Mouse (Mus musculus) right cerebral cortex, postnatal 25 days (tissue): ENCODE measurements around the gene Mllt6.
"Not testable (repeated sequence)": the region's sequence is repeated elsewhere in the genome, so short reads cannot be mapped to it uniquely, and the experiment has no call there.

ENCODE experiments used
- DNase-seq: peaks from one replicate; pipeline ENCODE4 v3.0.0; 2022

The Mllt6 gene

GRCm38 (mm10) chr11:97662893-97663527 is at the start of gene Mllt6:
TSS of gene Mllt6 (plus strand) at chr11:97663414.
- peak; percentile 72 for DNase-seq

- DNase-seq = no peak
Measured at GRCm38 (mm10) chr11:97615276-97615675, 47.9 kb upstream of the Mllt6 start.

GRCm38 (mm10) chr11:97618368-97618767 is 44.8 kb upstream of the Mllt6 start:
- no peak for DNase-seq

GRCm38 (mm10) chr11:97619391-97619795 is 43.8 kb upstream of the Mllt6 start:
- DNase-seq = peak; percentile 59

GRCm38 (mm10) chr11:97622440-97622839 is 40.8 kb upstream of the Mllt6 start:
- peak; percentile 69 for DNase-seq

GRCm38 (mm10) chr11:97623166-97623565 is 40.0 kb upstream of the Mllt6 start:
- DNase-seq = no peak

GRCm38 (mm10) chr11:97625551-97625950 is 37.7 kb upstream of the Mllt6 start:
- no peak for DNase-seq

GRCm38 (mm10) chr11:97626431-97626830 is 36.8 kb upstream of the Mllt6 start:
- DNase-seq = no peak

- no peak for DNase-seq
Measured at GRCm38 (mm10) chr11:97626850-97627249, 36.4 kb upstream of the Mllt6 start.

GRCm38 (mm10) chr11:97627556-97628302 is 35.5 kb upstream of the Mllt6 start:
- DNase-seq = no peak

GRCm38 (mm10) chr11:97628303-97628567 is 35.0 kb upstream of the Mllt6 start:
- DNase-seq = no peak

- DNase-seq = no peak
Measured at GRCm38 (mm10) chr11:97628568-97629518, 34.4 kb upstream of the Mllt6 start.

- peak; percentile 95 for DNase-seq
Measured at GRCm38 (mm10) chr11:97629576-97629975, 33.6 kb upstream of the Mllt6 start, which contains the start of gene Epop. TSS of gene Epop (minus strand) at chr11:97629702.

GRCm38 (mm10) chr11:97631046-97631445 is 32.2 kb upstream of the Mllt6 start:
- no peak for DNase-seq

- DNase-seq = no peak
Measured at GRCm38 (mm10) chr11:97631500-97631899, 31.7 kb upstream of the Mllt6 start.

GRCm38 (mm10) chr11:97631938-97632337 is 31.3 kb upstream of the Mllt6 start:
- peak; percentile 82 for DNase-seq

GRCm38 (mm10) chr11:97632440-97632839 is 30.8 kb upstream of the Mllt6 start:
- not testable (repeated sequence) for DNase-seq

GRCm38 (mm10) chr11:97635468-97636019 is 27.7 kb upstream of the Mllt6 start:
- no peak for DNase-seq

- peak; percentile 78 for DNase-seq
Measured at GRCm38 (mm10) chr11:97641668-97642067, 21.5 kb upstream of the Mllt6 start.

- DNase-seq = no peak
Measured at GRCm38 (mm10) chr11:97642746-97643145, 20.5 kb upstream of the Mllt6 start.

- DNase-seq = no peak
Measured at GRCm38 (mm10) chr11:97643380-97644055, 19.7 kb upstream of the Mllt6 start.

- no peak for DNase-seq
Measured at GRCm38 (mm10) chr11:97644834-97645233, 18.4 kb upstream of the Mllt6 start.

GRCm38 (mm10) chr11:97648541-97648940 is 14.7 kb upstream of the Mllt6 start:
- DNase-seq = not testable (repeated sequence)
